ENCODE assay signal across 7 mouse cellular contexts in the genomic region with DNA sequence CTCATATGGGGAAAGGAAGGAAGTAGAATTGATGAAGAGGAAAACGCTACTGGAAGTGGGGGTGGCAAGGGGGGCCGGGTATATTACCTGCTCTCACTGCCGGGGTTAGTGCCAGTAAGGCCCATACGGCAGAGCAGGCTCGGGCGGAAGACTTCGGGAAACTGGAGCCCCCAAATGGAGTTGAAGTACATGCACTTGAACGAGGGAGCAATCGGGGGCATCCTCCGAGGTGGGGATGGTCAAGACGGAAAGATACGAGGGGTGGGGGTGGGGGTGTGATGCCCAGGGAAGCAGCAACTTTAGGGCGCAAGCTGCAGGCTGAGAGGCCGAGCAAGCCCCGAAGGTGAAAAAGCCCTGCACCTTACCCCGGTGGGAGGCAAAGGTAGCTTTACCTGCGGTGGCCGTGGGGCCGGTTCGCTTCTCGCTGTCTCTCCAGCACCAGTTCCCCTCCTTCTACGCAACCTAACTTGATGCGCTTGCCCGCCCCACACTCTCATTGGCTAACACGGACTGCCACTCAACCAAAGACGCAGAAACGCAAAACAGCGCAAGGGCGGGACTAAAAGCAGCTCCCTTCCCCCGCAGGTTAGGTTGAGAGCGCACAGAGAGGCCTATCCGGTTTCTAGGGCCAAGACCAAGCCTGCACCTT. TPM values are rescaled to one million over a fixed set of nuclear protein-coding genes. Genes with fewer than 3 reads are reported as not detected.
DNase-seq lines count a peak whose midpoint lies in the region; ATAC-seq lines count a peak whose summit lies in the region.

No protein-coding gene starts in this region.

- H3K4me1 ChIP-seq in embryonic facial prominence, embryonic 11.5 days (ENCODE audit: control insufficient read depth, insufficient read depth, low read length) = no peaks in the 10 kb centered on the region
- peaks cover 14% of the 10 kb centered on the region for H3K4me1 ChIP-seq in limb, embryonic 10.5 days
- peaks cover 18% of the 10 kb centered on the region for H3K4me1 ChIP-seq in midbrain, embryonic 13.5 days (replicated peaks)

- peak; percentile 100 for DNase-seq in adrenal gland, postnatal 14 days
- DNase-seq in embryonic facial prominence, embryonic 11.5 days (ENCODE audit: low spot score) = peak; percentile 99
- peak; percentile 98 for DNase-seq in kidney, adult 11 months
- DNase-seq in limb, embryonic 10.5 days (ENCODE audit: low spot score) = peak; percentile 97
- peak; percentile 99 for DNase-seq in spleen, adult 12 weeks (ENCODE audit: low spot score)

- H3K9me3 ChIP-seq in embryonic facial prominence, embryonic 11.5 days (replicated peaks; ENCODE audit: control insufficient read depth, low read length) = no peaks in the 10 kb centered on the region
- no peaks in the 10 kb centered on the region for H3K9me3 ChIP-seq in limb, embryonic 10.5 days (replicated peaks)
- H3K9me3 ChIP-seq in midbrain, embryonic 13.5 days = no peaks in the 10 kb centered on the region

- H3K9ac ChIP-seq in embryonic facial prominence, embryonic 11.5 days (replicated peaks; ENCODE audit: low read length) = peak overlapping the region; percentile 72
- peak overlapping the region; percentile 91 for H3K9ac ChIP-seq in midbrain, embryonic 13.5 days (replicated peaks)

- ATAC-seq in embryonic facial prominence, embryonic 11.5 days (replicated peaks; ENCODE audit: insufficient number of reproducible peaks, low FRiP score, low TSS enrichment, low read depth) = peak; percentile 98
- peak; percentile 100 for ATAC-seq in granulocyte monocyte progenitor cell, adult 5-6 weeks (replicated peaks; ENCODE audit: poor library complexity, severe bottlenecking)
- ATAC-seq in midbrain, embryonic 13.5 days = peak; percentile 99

- 0 out of 2 replicates have a peak overlapping the region, but pooled peaks have one; percentile 3 for H3K27ac ChIP-seq in embryonic facial prominence, embryonic 11.5 days (replicated peaks; ENCODE audit: low read depth, low read length)
- H3K27ac ChIP-seq in limb, embryonic 10.5 days = peak overlapping the region; percentile 68
- peak overlapping the region; percentile 68 for H3K27ac ChIP-seq in midbrain, embryonic 13.5 days

- WGBS in embryonic facial prominence, embryonic 11.5 days = under 1% methylated on average over 32 of the region's 32 CpGs
- 1% methylated on average over 32 of the region's 32 CpGs for WGBS in limb, embryonic 10.5 days
- under 1% methylated on average over 32 of the region's 32 CpGs for WGBS in midbrain, embryonic 13.5 days

- H3K36me3 ChIP-seq in embryonic facial prominence, embryonic 11.5 days (replicated peaks; ENCODE audit: control insufficient read depth, insufficient read depth, low read depth, low read length) = no peaks in the 10 kb centered on the region
- H3K36me3 ChIP-seq in limb, embryonic 10.5 days = peaks cover 14% of the 10 kb centered on the region
- no peaks in the 10 kb centered on the region for H3K36me3 ChIP-seq in midbrain, embryonic 13.5 days

- H3K4me2 ChIP-seq in embryonic facial prominence, embryonic 11.5 days (ENCODE audit: low read depth, low read length) = peak overlapping the region; percentile 69
- peak overlapping the region; percentile 89 for H3K4me2 ChIP-seq in midbrain, embryonic 13.5 days (replicated peaks)

- peak overlapping the region; percentile 67 for H3K4me3 ChIP-seq in embryonic facial prominence, embryonic 11.5 days (ENCODE audit: low read depth, low read length)
- peak overlapping the region; percentile 78 for H3K4me3 ChIP-seq in limb, embryonic 10.5 days
- H3K4me3 ChIP-seq in midbrain, embryonic 13.5 days (replicated peaks) = peak overlapping the region; percentile 82

- H3K27me3 ChIP-seq in embryonic facial prominence, embryonic 11.5 days (ENCODE audit: control insufficient read depth, insufficient read depth, low read length) = no peaks in the 10 kb centered on the region
- no peaks in the 10 kb centered on the region for H3K27me3 ChIP-seq in limb, embryonic 10.5 days (ENCODE audit: low read depth, poor library complexity, severe bottlenecking)
- H3K27me3 ChIP-seq in midbrain, embryonic 13.5 days = no peaks in the 10 kb centered on the region

RNA-seq across cellular contexts. Expression of a gene that starts 13.4 kb away (rescaled TPM):
- total RNA-seq in adrenal gland, postnatal 14 days (2021) = 88.4 and 93.0 TPM in 2 replicates
- 47.5 and 55.4 TPM in 2 replicates for polyA plus RNA-seq in embryonic facial prominence, embryonic 11.5 days (2014; fragmentation: Nextera tagmentation; extraction: Ambion mirVana)
- total RNA-seq in granulocyte monocyte progenitor cell, adult 5-6 weeks (2014; fragmentation: Nextera tagmentation) = 71.1 and 96.4 TPM in 2 replicates
- total RNA-seq in granulocyte monocyte progenitor cell, adult 5-6 weeks (2017) = 60.1 and 63.5 TPM in 2 replicates
- 43.9 and 49.6 TPM in 2 replicates for polyA plus RNA-seq in limb, embryonic 10.5 days (2016; fragmentation: Nextera tagmentation; extraction: Ambion mirVana)
- 46.5 and 50.4 TPM in 2 replicates for polyA plus RNA-seq in midbrain, embryonic 13.5 days (2015; fragmentation: Nextera tagmentation; extraction: Ambion mirVana)

RNA-seq across cellular contexts. Expression of a gene that starts 34.8 kb away (rescaled TPM):
- total RNA-seq in adrenal gland, postnatal 14 days (2021) = 42.7 and 46.9 TPM in 2 replicates
- 47.7 and 51.5 TPM in 2 replicates for polyA plus RNA-seq in embryonic facial prominence, embryonic 11.5 days (2014; fragmentation: Nextera tagmentation; extraction: Ambion mirVana)
- 44.1 and 47.1 TPM in 2 replicates for total RNA-seq in granulocyte monocyte progenitor cell, adult 5-6 weeks (2014; fragmentation: Nextera tagmentation)
- total RNA-seq in granulocyte monocyte progenitor cell, adult 5-6 weeks (2017) = 43.1 and 45.9 TPM in 2 replicates
- polyA plus RNA-seq in limb, embryonic 10.5 days (2016; fragmentation: Nextera tagmentation; extraction: Ambion mirVana) = 49.3 and 56.6 TPM in 2 replicates
- 55.5 and 60.8 TPM in 2 replicates for polyA plus RNA-seq in midbrain, embryonic 13.5 days (2015; fragmentation: Nextera tagmentation; extraction: Ambion mirVana)

RNA-seq across cellular contexts. Expression of a gene that starts 35.2 kb away (rescaled TPM):
- total RNA-seq in adrenal gland, postnatal 14 days (2021) = 30.2 and 32.2 TPM in 2 replicates
- 26.1 and 26.5 TPM in 2 replicates for polyA plus RNA-seq in embryonic facial prominence, embryonic 11.5 days (2014; fragmentation: Nextera tagmentation; extraction: Ambion mirVana)
- total RNA-seq in granulocyte monocyte progenitor cell, adult 5-6 weeks (2014; fragmentation: Nextera tagmentation) = 10.5 and 21.9 TPM in 2 replicates
- total RNA-seq in granulocyte monocyte progenitor cell, adult 5-6 weeks (2017) = 4.1 and 8.7 TPM in 2 replicates
- 20.8 and 21.8 TPM in 2 replicates for polyA plus RNA-seq in limb, embryonic 10.5 days (2016; fragmentation: Nextera tagmentation; extraction: Ambion mirVana)
- polyA plus RNA-seq in midbrain, embryonic 13.5 days (2015; fragmentation: Nextera tagmentation; extraction: Ambion mirVana) = 60.6 and 63.4 TPM in 2 replicates

RNA-seq across cellular contexts. Expression of a gene that starts 46.9 kb away (rescaled TPM):
- total RNA-seq in adrenal gland, postnatal 14 days (2021) = 56.4 and 62.2 TPM in 2 replicates
- polyA plus RNA-seq in embryonic facial prominence, embryonic 11.5 days (2014; fragmentation: Nextera tagmentation; extraction: Ambion mirVana) = 83.8 and 91.2 TPM in 2 replicates
- total RNA-seq in granulocyte monocyte progenitor cell, adult 5-6 weeks (2014; fragmentation: Nextera tagmentation) = 91.5 and 98.8 TPM in 2 replicates
- 229 and 242 TPM in 2 replicates for total RNA-seq in granulocyte monocyte progenitor cell, adult 5-6 weeks (2017)
- polyA plus RNA-seq in limb, embryonic 10.5 days (2016; fragmentation: Nextera tagmentation; extraction: Ambion mirVana) = 78.5 and 84.5 TPM in 2 replicates
- polyA plus RNA-seq in midbrain, embryonic 13.5 days (2015; fragmentation: Nextera tagmentation; extraction: Ambion mirVana) = 62.7 and 68.4 TPM in 2 replicates

Comparison
In these comparisons a context has a peak if more than half of its experiments do, and no peak if none do; other contexts are left out.
1. Peak in every context shown above with its lines: DNase-seq, ATAC-seq, H3K4me3 ChIP-seq and H3K27ac ChIP-seq.
2. H3K27ac ChIP-seq: peak in every context shown above with its lines; median percentile 68 in limb, embryonic 10.5 days; 68 in midbrain, embryonic 13.5 days; 3 in embryonic facial prominence, embryonic 11.5 days.